Mouse (Mus musculus) limb, embryonic 13.5 days (tissue): ENCODE measurements around the gene Fbxl5. TPM values are rescaled to one million over a fixed set of nuclear protein-coding genes. Genes with fewer than 3 reads are reported as not detected.

Experiments
- ATAC-seq: fragments of 200-750 bp; cut with Nextera tagmentation; 2 replicates; pipeline ENCODE4 v1.8.0; 2017; ENCODE audit warnings: low read depth, moderate number of reproducible peaks, moderate TSS enrichment; ENCODE audit not compliant: low FRiP score
- H3K27ac ChIP-seq: fragments of 300-500 bp; sonication (generic); 2 replicates; pipeline ENCODE4 v1.5.1; 2015; ENCODE audit warnings: inconsistent platforms, mild to moderate bottlenecking, moderate library complexity
- H3K27me3 ChIP-seq: fragments of 300-500 bp; sonication (generic); 2 replicates; pipeline ENCODE4 v1.6.1; 2015; ENCODE audit warnings: mild to moderate bottlenecking, inconsistent platforms
- H3K36me3 ChIP-seq: fragments of 300-500 bp; sonication (generic); 2 replicates; pipeline ENCODE4 v1.6.1; 2015; ENCODE audit warnings: inconsistent platforms, mild to moderate bottlenecking, moderate library complexity
- H3K4me1 ChIP-seq: fragments of 300-500 bp; sonication (generic); 2 replicates; pipeline ENCODE4 v1.6.1; 2015; ENCODE audit warnings: inconsistent platforms
- H3K4me2 ChIP-seq: fragments of 300-500 bp; sonication (generic); replicated peaks from 2 replicates; pipeline ENCODE4 v1.6.1; 2015; ENCODE audit warnings: inconsistent platforms, mild to moderate bottlenecking, moderate library complexity
- H3K4me3 ChIP-seq: fragments of 300-500 bp; sonication (generic); 2 replicates; pipeline ENCODE4 v1.5.1; 2015; ENCODE audit warnings: moderate library complexity, mild to moderate bottlenecking, inconsistent platforms
- H3K9ac ChIP-seq: fragments of 300-500 bp; sonication (generic); 2 replicates; pipeline ENCODE4 v1.6.1; 2015; ENCODE audit warnings: mild to moderate bottlenecking, inconsistent platforms
- H3K9me3 ChIP-seq: fragments of 300-500 bp; sonication (generic); 2 replicates; pipeline ENCODE4 v1.6.1; 2016; ENCODE audit warnings: inconsistent platforms
- WGBS: fragments of 180-500 bp; shearing (Covaris S2); methylation state at CpG from one replicate; pipeline ENCODE4 v1.1.7; 2015; 5-methylcytosine and 5-hydroxymethylcytosine counted together
- polyA plus RNA-seq: library from polyadenylated mRNA; unstranded; fragments of >200 nt; fragmentation: Nextera tagmentation; extraction: Ambion mirVana; gene quantifications from 2 replicates; pipeline ENCODE4 v1.2.1, GENCODE M21; 2015

The Fbxl5 gene
- polyA plus RNA-seq, 1 experiment from 2014 or later: 58.6 TPM

DNA sequence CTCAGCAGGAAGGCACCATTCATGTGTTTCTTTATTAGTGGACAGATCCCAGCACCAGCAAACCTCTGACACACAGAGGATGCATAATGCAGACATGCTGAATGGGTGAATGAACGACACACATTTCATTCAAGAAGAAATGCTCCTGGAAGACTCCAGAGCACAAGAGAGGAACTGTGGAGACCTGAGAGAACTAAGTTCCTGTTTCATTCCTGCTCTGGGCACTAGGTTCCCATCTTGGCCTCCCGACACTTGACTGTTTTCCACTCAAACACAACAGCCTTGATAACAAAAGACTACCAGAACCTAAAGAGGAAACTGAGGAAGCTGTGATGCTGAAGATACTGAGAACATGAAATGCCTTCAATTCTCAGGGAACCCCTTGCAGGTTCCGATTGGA is 26.8 kb upstream of the Fbxl5 start:
- no peak overlapping the region for H3K4me2 ChIP-seq
- peaks cover 6% of the 10 kb centered on the region; the same call in 1 of the 2 replicates for H3K9me3 ChIP-seq
- 90% methylated on average over 3 of the region's 3 CpGs for WGBS
- H3K4me3 ChIP-seq: no peak overlapping the region
- no peaks in the 10 kb centered on the region for H3K36me3 ChIP-seq
- no peak overlapping the region for H3K27ac ChIP-seq
- 0 out of 2 replicates have a peak, but pooled peaks cover 4% of the 10 kb centered on the region for H3K4me1 ChIP-seq
- ATAC-seq: no peak
- no peak overlapping the region for H3K9ac ChIP-seq
- H3K27me3 ChIP-seq: no peaks in the 10 kb centered on the region

- Histone ChIP-seq H3K9me3 (peaks cover 6% of the 10 kb centered on the region; the same call in 1 of the 2 replicates), H3K36me3 (no peaks in the 10 kb centered on the region), H3K4me3 (no peak overlapping the region), H3K27ac (no peak overlapping the region), H3K27me3 (no peaks in the 10 kb centered on the region), H3K4me2 (no peak overlapping the region), H3K9ac (no peak overlapping the region), H3K4me1 (0 out of 2 replicates have a peak, but pooled peaks cover 4% of the 10 kb centered on the region)
- no peak for ATAC-seq
Measured at GRCm38 (mm10) chr5:43847555-43847954, 26.1 kb upstream of the Fbxl5 start.

DNA sequence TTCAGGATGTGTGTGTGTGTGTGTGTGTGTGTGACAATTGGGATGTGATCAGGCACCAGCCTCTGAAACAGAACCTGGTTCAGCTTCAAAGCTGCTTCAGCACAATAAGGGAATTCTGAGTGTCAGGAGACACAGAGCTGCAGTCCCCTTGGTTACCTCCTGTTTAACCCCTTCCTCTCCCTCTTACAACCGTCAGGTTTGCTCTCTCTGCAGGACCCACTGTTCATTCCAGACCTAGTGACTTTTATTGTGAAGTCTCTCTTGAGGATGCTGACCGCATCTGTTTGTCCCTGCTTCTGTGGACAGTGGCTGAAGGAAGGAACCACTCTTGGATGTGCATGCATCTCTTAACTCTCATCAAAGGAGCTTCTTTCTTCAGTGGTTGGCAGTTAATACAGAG is 24.8 kb upstream of the Fbxl5 start:
- ATAC-seq: no peak
- H3K27me3 ChIP-seq: no peaks in the 10 kb centered on the region
- no peak overlapping the region for H3K4me2 ChIP-seq
- no peaks in the 10 kb centered on the region for H3K36me3 ChIP-seq
- no peak overlapping the region for H3K4me3 ChIP-seq
- H3K9ac ChIP-seq: no peak overlapping the region
- no peak overlapping the region for H3K27ac ChIP-seq
- WGBS: 28% methylated on average over 2 of the region's 2 CpGs
- 0 out of 2 replicates have a peak, but pooled peaks cover 4% of the 10 kb centered on the region for H3K4me1 ChIP-seq
- peaks cover 6% of the 10 kb centered on the region; the same call in 1 of the 2 replicates for H3K9me3 ChIP-seq

GRCm38 (mm10) chr5:43845646-43846045 is 24.2 kb upstream of the Fbxl5 start:
- WGBS: 62% methylated on average over 1 of the region's 1 CpGs
- no peaks in the 10 kb centered on the region for H3K27me3 ChIP-seq
- no peak overlapping the region for H3K9ac ChIP-seq
- H3K27ac ChIP-seq: no peak overlapping the region
- no peaks in the 10 kb centered on the region for H3K36me3 ChIP-seq
- H3K4me2 ChIP-seq: no peak overlapping the region
- 0 out of 2 replicates have a peak, but pooled peaks cover 4% of the 10 kb centered on the region for H3K4me1 ChIP-seq
- ATAC-seq: no peak
- H3K4me3 ChIP-seq: no peak overlapping the region
- H3K9me3 ChIP-seq: peaks cover 6% of the 10 kb centered on the region; the same call in 1 of the 2 replicates

DNA sequence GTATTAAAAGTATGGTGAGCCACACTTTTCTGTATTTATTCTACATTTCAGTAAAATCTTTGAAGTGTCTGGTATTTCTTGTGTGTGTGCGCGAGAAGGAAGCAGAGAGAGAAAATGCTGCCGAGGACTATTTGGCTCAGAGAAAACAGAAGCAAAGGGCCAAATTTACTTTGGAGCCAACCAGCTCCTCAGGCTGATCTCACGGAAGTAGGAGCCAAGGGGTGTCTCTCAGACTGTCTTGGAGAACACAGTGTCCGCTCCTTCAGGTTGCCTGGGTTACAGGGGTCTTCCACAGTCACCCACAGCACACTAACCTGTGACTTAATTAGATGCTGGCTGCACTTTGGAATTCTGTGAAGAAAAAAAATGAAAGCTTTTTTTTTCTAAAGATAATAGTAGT is 23.6 kb upstream of the Fbxl5 start:
- Histone ChIP-seq H3K36me3 (no peaks in the 10 kb centered on the region), H3K4me1 (0 out of 2 replicates have a peak, but pooled peaks cover 4% of the 10 kb centered on the region), H3K4me2 (no peak overlapping the region), H3K4me3 (no peak overlapping the region), H3K27me3 (no peaks in the 10 kb centered on the region), H3K9me3 (peaks cover 6% of the 10 kb centered on the region; the same call in 1 of the 2 replicates), H3K27ac (no peak overlapping the region), H3K9ac (no peak overlapping the region)
- no peak for ATAC-seq
- WGBS: 90% methylated on average over 5 of the region's 5 CpGs

DNA sequence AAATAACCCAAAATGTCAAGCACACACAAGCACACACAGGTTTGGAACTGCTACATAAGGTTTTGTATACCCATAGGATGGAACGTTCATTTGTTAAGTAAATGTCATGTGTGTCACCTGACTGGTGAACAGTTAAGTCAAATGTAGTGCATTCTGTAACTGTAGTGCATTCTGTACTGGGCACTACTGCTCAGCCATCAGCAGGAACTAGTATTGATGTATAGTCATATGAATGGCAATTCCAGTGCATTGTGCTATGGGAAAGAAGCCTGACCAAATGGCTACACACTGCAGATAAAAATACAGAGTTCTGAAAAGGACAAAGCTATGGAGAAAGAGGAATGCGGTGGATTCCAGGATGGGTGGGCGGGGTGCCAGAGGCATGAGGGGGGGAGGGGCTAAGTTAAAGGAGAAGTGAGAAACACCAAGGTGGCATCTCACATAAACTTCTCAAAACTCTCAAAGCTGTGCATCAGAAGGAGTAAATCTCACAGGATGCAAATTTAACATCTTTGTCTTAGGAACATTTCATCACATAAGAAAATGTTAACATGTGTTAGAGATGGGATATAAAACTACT is 21.2 kb upstream of the Fbxl5 start:
- Histone ChIP-seq H3K36me3 (no peaks in the 10 kb centered on the region), H3K9me3 (peaks cover 6% of the 10 kb centered on the region; the same call in 1 of the 2 replicates), H3K27me3 (no peaks in the 10 kb centered on the region), H3K4me1 (0 out of 2 replicates have a peak, but pooled peaks cover 4% of the 10 kb centered on the region), H3K9ac (no peak overlapping the region), H3K4me2 (no peak overlapping the region), H3K4me3 (no peak overlapping the region), H3K27ac (no peak overlapping the region)
- no peak for ATAC-seq
- 68% methylated on average over 3 of the region's 3 CpGs for WGBS

DNA sequence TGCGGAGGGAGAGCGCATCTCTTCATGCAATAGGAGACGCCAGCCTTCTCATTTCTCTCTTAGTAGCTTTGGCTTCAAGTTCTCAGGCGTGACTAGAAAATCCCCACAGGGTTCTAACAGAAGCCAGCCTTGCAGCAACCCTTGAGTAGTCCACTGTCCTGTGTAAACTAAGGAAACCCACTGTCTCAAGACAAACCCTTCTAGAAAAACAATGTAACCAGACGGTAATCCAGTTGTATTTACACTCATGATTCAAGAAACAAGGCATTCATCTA is 20.5 kb upstream of the Fbxl5 start:
- H3K9ac ChIP-seq: no peak overlapping the region
- no peaks in the 10 kb centered on the region for H3K36me3 ChIP-seq
- no peak for ATAC-seq
- no peak overlapping the region for H3K4me3 ChIP-seq
- no peak overlapping the region for H3K4me2 ChIP-seq
- 79% methylated on average over 5 of the region's 5 CpGs for WGBS
- peaks cover 6% of the 10 kb centered on the region; the same call in 1 of the 2 replicates for H3K9me3 ChIP-seq
- 0 out of 2 replicates have a peak, but pooled peaks cover 4% of the 10 kb centered on the region for H3K4me1 ChIP-seq
- H3K27me3 ChIP-seq: no peaks in the 10 kb centered on the region
- H3K27ac ChIP-seq: no peak overlapping the region

- Histone ChIP-seq H3K4me2 (no peak overlapping the region), H3K9ac (no peak overlapping the region)
- no peak for ATAC-seq
Measured at GRCm38 (mm10) chr5:43841144-43842010, 19.9 kb upstream of the Fbxl5 start.

DNA sequence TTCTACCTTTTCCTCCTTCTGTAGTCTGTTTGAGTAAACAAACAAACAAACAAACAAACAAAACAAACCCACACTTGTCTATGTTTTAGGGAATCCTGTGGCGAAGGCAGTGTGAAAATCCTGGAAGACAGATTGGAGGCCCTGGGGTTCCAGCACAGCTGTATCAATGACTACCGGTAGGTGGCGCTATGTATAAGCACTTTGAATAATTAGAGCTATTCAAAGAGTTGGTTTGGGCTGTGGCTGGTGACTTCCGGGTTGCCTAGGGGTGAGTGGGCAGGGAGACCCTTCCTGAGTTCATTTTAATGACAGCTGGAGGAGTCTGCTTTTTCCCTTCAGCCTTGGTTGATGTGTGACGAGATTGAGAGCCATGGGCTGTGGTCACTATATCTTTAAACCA is 15.9 kb upstream of the Fbxl5 start:
- H3K4me1 ChIP-seq: no peaks in the 10 kb centered on the region
- H3K9ac ChIP-seq: no peak overlapping the region
- H3K36me3 ChIP-seq: no peaks in the 10 kb centered on the region
- no peaks in the 10 kb centered on the region for H3K9me3 ChIP-seq
- no peak overlapping the region for H3K4me3 ChIP-seq
- no peak overlapping the region for H3K4me2 ChIP-seq
- ATAC-seq: no peak
- H3K27me3 ChIP-seq: no peaks in the 10 kb centered on the region
- H3K27ac ChIP-seq: no peak overlapping the region
- WGBS: 52% methylated on average over 5 of the region's 5 CpGs

More at GRCm38 (mm10) chr5:43841144-43842010, 19.9 kb upstream of the Fbxl5 start:
- peaks cover 6% of the 10 kb centered on the region; the same call in 1 of the 2 replicates for H3K9me3 ChIP-seq
- no peak overlapping the region for H3K27ac ChIP-seq
- 46% methylated on average over 11 of the region's 11 CpGs for WGBS
- no peaks in the 10 kb centered on the region for H3K27me3 ChIP-seq
- 0 out of 2 replicates have a peak, but pooled peaks cover 3% of the 10 kb centered on the region for H3K4me1 ChIP-seq
- H3K36me3 ChIP-seq: no peaks in the 10 kb centered on the region
- no peak overlapping the region for H3K4me3 ChIP-seq

DNA sequence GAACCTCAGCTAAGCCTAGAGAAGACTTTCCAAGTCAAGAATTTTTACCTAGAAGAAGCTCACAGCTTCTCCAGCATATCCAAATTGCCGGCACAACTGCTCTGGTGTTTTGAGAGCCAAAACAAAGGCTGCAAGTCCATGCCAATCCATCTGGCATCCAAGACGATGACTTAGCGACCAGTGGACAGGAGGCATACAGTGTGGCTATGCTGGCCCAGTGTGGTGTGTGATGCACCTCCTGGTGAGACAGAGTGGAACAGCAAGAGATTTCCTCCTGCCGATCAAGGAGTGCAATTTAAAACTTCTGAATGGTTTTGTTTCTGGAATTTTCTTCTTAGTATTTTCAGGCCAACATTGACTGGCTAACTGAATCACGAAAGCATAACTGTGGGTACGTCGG is 15.2 kb upstream of the Fbxl5 start:
- H3K4me2 ChIP-seq: no peak overlapping the region
- ATAC-seq: no peak
- no peaks in the 10 kb centered on the region for H3K4me1 ChIP-seq
- no peaks in the 10 kb centered on the region for H3K27me3 ChIP-seq
- WGBS: 90% methylated on average over 7 of the region's 7 CpGs
- H3K9me3 ChIP-seq: no peaks in the 10 kb centered on the region
- no peaks in the 10 kb centered on the region for H3K36me3 ChIP-seq
- no peak overlapping the region for H3K4me3 ChIP-seq
- H3K9ac ChIP-seq: no peak overlapping the region
- no peak overlapping the region for H3K27ac ChIP-seq

GRCm38 (mm10) chr5:43827366-43827765 is 5.9 kb upstream of the Fbxl5 start:
- no peak overlapping the region for H3K9ac ChIP-seq
- H3K27ac ChIP-seq: no peak overlapping the region
- H3K9me3 ChIP-seq: no peaks in the 10 kb centered on the region
- no peak overlapping the region for H3K4me2 ChIP-seq
- no peaks in the 10 kb centered on the region for H3K36me3 ChIP-seq
- no peak overlapping the region for H3K4me3 ChIP-seq
- H3K27me3 ChIP-seq: no peaks in the 10 kb centered on the region
- WGBS: 42% methylated on average over 9 of the region's 9 CpGs
- no peaks in the 10 kb centered on the region for H3K4me1 ChIP-seq
- ATAC-seq: no peak

- Histone ChIP-seq H3K36me3 (no peaks in the 10 kb centered on the region), H3K4me1 (no peaks in the 10 kb centered on the region), H3K9ac (no peak overlapping the region), H3K4me2 (no peak overlapping the region), H3K9me3 (no peaks in the 10 kb centered on the region), H3K4me3 (no peak overlapping the region), H3K27me3 (no peaks in the 10 kb centered on the region), H3K27ac (no peak overlapping the region)
- no peak for ATAC-seq
- WGBS: 74% methylated on average over 2 of the region's 2 CpGs
Measured at GRCm38 (mm10) chr5:43826883-43827282, 5.4 kb upstream of the Fbxl5 start.
